ENCODE assay signal across 17 mouse cellular contexts in genomic region chr17:8158627-8159026, GRCm38 (mm10). TPM values are rescaled to one million over a fixed set of nuclear protein-coding genes. Genes with fewer than 3 reads are reported as not detected.
DNase-seq lines count a peak whose midpoint lies in the region; ATAC-seq lines count a peak whose summit lies in the region.
"Not testable (repeated sequence)": the region's sequence is repeated elsewhere in the genome, so short reads cannot be mapped to it uniquely, and the experiment has no call there.
"Had no signal": no experiment of that assay in that cellular context is flagged by ENCODE, and none has a peak within 500 bp of the region (broad histone marks: within the 10 kb centered on the region; RNA-seq: fewer than 3 reads in every experiment).

No protein-coding gene starts in this region.

- not testable (repeated sequence) for H3K4me1 ChIP-seq in intestine, embryonic 15.5 days (replicated peaks); liver, embryonic 16.5 days (ENCODE audit: control insufficient read depth, low read depth, low read length)

- peak; percentile 25 to 30 for DNase-seq in B cell, adult 2 months

- not testable (repeated sequence) for H3K9ac ChIP-seq in intestine, embryonic 15.5 days; liver, embryonic 16.5 days (ENCODE audit: low read depth, low read length)

- H3K27me3 ChIP-seq in intestine, embryonic 15.5 days (replicated peaks); liver, embryonic 16.5 days (ENCODE audit: control insufficient read depth, insufficient read depth, low read depth, low read length): not testable (repeated sequence)

- no CpG with 5 or more reads among the region's 1 CpGs for whole genome bisulfite sequencing in intestine, embryonic 15.5 days
- WGBS in liver, embryonic 16.5 days (ENCODE audit: insufficient replicate concordance), result no CpG with 5 or more reads among the region's 1 CpGs

- not testable (repeated sequence) for H3K36me3 ChIP-seq in intestine, embryonic 15.5 days; liver, embryonic 16.5 days (ENCODE audit: control insufficient read depth, insufficient read depth)

- peak; percentile 96 for ATAC-seq in granulocyte monocyte progenitor cell, adult 5-6 weeks (replicated peaks; ENCODE audit: poor library complexity, severe bottlenecking)
- 0 out of 2 replicates have a peak, but pooled peaks have one; percentile 23 for ATAC-seq in intestine, embryonic 15.5 days
- ATAC-seq in liver, embryonic 16.5 days (ENCODE audit: low read depth), result peak; percentile 54; the same call in 1 of the 2 replicates
- peak; percentile 90 for ATAC-seq in megakaryocyte, adult 5-6 weeks (ENCODE audit: poor library complexity, severe bottlenecking)
- ATAC-seq in neutrophil, adult 5-6 weeks (ENCODE audit: extremely low read depth, insufficient number of reproducible peaks, low FRiP score, poor library complexity, severe bottlenecking), result peak; percentile 81

- H3K9me3 ChIP-seq in intestine, embryonic 15.5 days; liver, embryonic 16.5 days (replicated peaks; ENCODE audit: control insufficient read depth, low read length): not testable (repeated sequence)

- H3K27ac ChIP-seq in intestine, embryonic 15.5 days; liver, embryonic 16.5 days (ENCODE audit: low read length): not testable (repeated sequence)

- H3K4me3 ChIP-seq in intestine, embryonic 15.5 days (replicated peaks); liver, embryonic 16.5 days (ENCODE audit: low read depth, low read length): not testable (repeated sequence)

- not testable (repeated sequence) for H3K4me2 ChIP-seq in intestine, embryonic 15.5 days (replicated peaks); liver, embryonic 16.5 days (ENCODE audit: low read depth, low read length)

RNA-seq across cellular contexts. Expression of gene Fgfr1op, which starts 6.7 kb away (rescaled TPM):
- total RNA-seq in granulocyte monocyte progenitor cell, adult 5-6 weeks (2014; fragmentation: Nextera tagmentation), result 34.3 and 38.7 TPM in 2 replicates
- total RNA-seq in granulocyte monocyte progenitor cell, adult 5-6 weeks (2017), result 49.2 and 53.3 TPM in 2 replicates
- 30.2 and 31.5 TPM in 2 replicates for polyA plus RNA-seq in intestine, embryonic 15.5 days (2015; fragmentation: Nextera tagmentation; extraction: Ambion mirVana)
- polyA plus RNA-seq in liver, embryonic 16.5 days (2015; fragmentation: Nextera tagmentation; extraction: Ambion mirVana), result 9.3 and 9.9 TPM in 2 replicates
- 18.0 and 25.5 TPM in 2 replicates for total RNA-seq in megakaryocyte, adult 5-6 weeks (2015)
- 23.4 and 29.7 TPM in 2 replicates for total RNA-seq in megakaryocyte, adult 5-6 weeks (2017)
- total RNA-seq in neutrophil, adult 5-6 weeks (2017), result 69.4 and 71.3 TPM in 2 replicates

RNA-seq across cellular contexts. Expression of gene Rnaset2a, which starts 10.7 kb away (rescaled TPM):
- total RNA-seq in granulocyte monocyte progenitor cell, adult 5-6 weeks (2014; fragmentation: Nextera tagmentation), result 71.8 and 74.2 TPM in 2 replicates
- total RNA-seq in granulocyte monocyte progenitor cell, adult 5-6 weeks (2017), result 57.8 and 62.4 TPM in 2 replicates
- 31.1 and 36.4 TPM in 2 replicates for polyA plus RNA-seq in intestine, embryonic 15.5 days (2015; fragmentation: Nextera tagmentation; extraction: Ambion mirVana)
- polyA plus RNA-seq in liver, embryonic 16.5 days (2015; fragmentation: Nextera tagmentation; extraction: Ambion mirVana), result 17.2 and 19.6 TPM in 2 replicates
- 54.1 and 63.1 TPM in 2 replicates for total RNA-seq in megakaryocyte, adult 5-6 weeks (2015)
- 48.7 and 54.6 TPM in 2 replicates for total RNA-seq in megakaryocyte, adult 5-6 weeks (2017)
- 17.9 and 20.8 TPM in 2 replicates for total RNA-seq in neutrophil, adult 5-6 weeks (2017)

RNA-seq across cellular contexts. Expression of gene Gm49673, which starts 11.0 kb away (rescaled TPM):
- not detected in 2 replicates for total RNA-seq in granulocyte monocyte progenitor cell, adult 5-6 weeks (2014; fragmentation: Nextera tagmentation)
- total RNA-seq in granulocyte monocyte progenitor cell, adult 5-6 weeks (2017), result not detected in 2 replicates
- 0.08 and 0.23 TPM in 2 replicates for polyA plus RNA-seq in intestine, embryonic 15.5 days (2015; fragmentation: Nextera tagmentation; extraction: Ambion mirVana)
- polyA plus RNA-seq in liver, embryonic 16.5 days (2015; fragmentation: Nextera tagmentation; extraction: Ambion mirVana), result not detected in 2 replicates
- not detected in 2 replicates for total RNA-seq in megakaryocyte, adult 5-6 weeks (2015)
- not detected in 2 replicates for total RNA-seq in megakaryocyte, adult 5-6 weeks (2017)
- total RNA-seq in neutrophil, adult 5-6 weeks (2017), result 3.6 and 6.1 TPM in 2 replicates
- total RNA-seq: CH12.LX; G1E; heart, adult 8-10 months; heart, postnatal 25 days had no signal
- polyA plus RNA-seq: embryonic facial prominence, embryonic 10.5 days; erythroblast, embryonic 14.5 days; G1E; heart, embryonic 11.5 days; heart, embryonic 14.5 days; heart, postnatal 0 days; hindbrain, embryonic 10.5 days; hindbrain, embryonic 13.5 days had no signal

Comparison
In these comparisons a context has a peak if more than half of its experiments do, and no peak if none do; other contexts are left out.
1. ATAC-seq: peak in every context shown above with its lines; median percentile 96 in granulocyte monocyte progenitor cell, adult 5-6 weeks; 90 in megakaryocyte, adult 5-6 weeks; 81 in neutrophil, adult 5-6 weeks; 54 in liver, embryonic 16.5 days; 23 in intestine, embryonic 15.5 days.